Mouse (Mus musculus) hindbrain, embryonic 13.5 days (tissue): ENCODE results near the gene Eid1. TPM values are rescaled to one million over a fixed set of nuclear protein-coding genes. Genes with fewer than 3 reads are reported as not detected.

ENCODE experiments used
- ATAC-seq: fragments of 200-750 bp; cut with Nextera tagmentation; 2 replicates; pipeline ENCODE4 v1.8.0; 2017; ENCODE audit warnings: moderate TSS enrichment; ENCODE audit not compliant: low FRiP score
- H3K27ac ChIP-seq: fragments of 300-500 bp; sonication (generic); 2 replicates; pipeline ENCODE4 v1.5.1; 2015; ENCODE audit warnings: inconsistent platforms, mild to moderate bottlenecking, moderate library complexity
- H3K27me3 ChIP-seq: fragments of 300-500 bp; sonication (generic); 2 replicates; pipeline ENCODE4 v1.6.1; 2015; ENCODE audit warnings: mild to moderate bottlenecking, inconsistent platforms
- H3K36me3 ChIP-seq: fragments of 300-500 bp; sonication (generic); 2 replicates; pipeline ENCODE4 v1.6.1; 2015; ENCODE audit warnings: mild to moderate bottlenecking, inconsistent platforms
- H3K4me1 ChIP-seq: fragments of 300-500 bp; sonication (generic); replicated peaks from 2 replicates; pipeline ENCODE4 v1.6.1; 2015; ENCODE audit warnings: inconsistent platforms
- H3K4me2 ChIP-seq: fragments of 300-500 bp; sonication (generic); 2 replicates; pipeline ENCODE4 v1.6.1; 2015; ENCODE audit warnings: inconsistent platforms, mild to moderate bottlenecking, moderate library complexity
- H3K4me3 ChIP-seq: fragments of 300-500 bp; sonication (generic); 2 replicates; pipeline ENCODE4 v1.5.1; 2015; ENCODE audit warnings: mild to moderate bottlenecking, inconsistent platforms
- H3K9ac ChIP-seq: fragments of 300-500 bp; sonication (generic); 2 replicates; pipeline ENCODE4 v1.6.1; 2015; ENCODE audit warnings: mild to moderate bottlenecking, inconsistent platforms
- H3K9me3 ChIP-seq: fragments of 300-500 bp; sonication (generic); 2 replicates; pipeline ENCODE4 v1.6.1; 2016; ENCODE audit warnings: inconsistent platforms
- WGBS: fragments of 180-500 bp; shearing (Covaris S2); methylation state at CpG from one replicate; pipeline ENCODE4 v1.1.7; 2015; 5-methylcytosine and 5-hydroxymethylcytosine counted together
- polyA plus RNA-seq: library from polyadenylated mRNA; unstranded; fragments of >200 nt; fragmentation: Nextera tagmentation; extraction: Ambion mirVana; gene quantifications from 2 replicates; pipeline ENCODE4 v1.2.1, GENCODE M21; 2015

Eid1 gene
- polyA plus RNA-seq, 1 experiment from 2014 or later, result 400 TPM

- no peaks in the 10 kb centered on the region for H3K9me3 ChIP-seq
- H3K9ac ChIP-seq, result no peak overlapping the region
- no peak for ATAC-seq
- no peak overlapping the region for H3K27ac ChIP-seq
- 85% methylated on average over 9 of the region's 9 CpGs for WGBS
- H3K36me3 ChIP-seq, result no peaks in the 10 kb centered on the region
- no peak overlapping the region for H3K4me3 ChIP-seq
- H3K4me2 ChIP-seq, result no peak overlapping the region
- H3K4me1 ChIP-seq, result peaks cover 10% of the 10 kb centered on the region
- no peaks in the 10 kb centered on the region for H3K27me3 ChIP-seq
Observed at GRCm38 (mm10) chr2:125681811-125682210, 8.9 kb downstream of the Eid1 start.

GRCm38 (mm10) chr2:125683895-125684294 is 11.0 kb downstream of the Eid1 start:
- no peak overlapping the region for H3K9ac ChIP-seq
- H3K9me3 ChIP-seq, result no peaks in the 10 kb centered on the region
- no peak for ATAC-seq
- H3K36me3 ChIP-seq, result no peaks in the 10 kb centered on the region
- H3K4me1 ChIP-seq, result peaks cover 10% of the 10 kb centered on the region
- 0 out of 2 replicates have a peak, but pooled peaks cover 5% of the 10 kb centered on the region for H3K27me3 ChIP-seq
- no peak overlapping the region for H3K27ac ChIP-seq
- 92% methylated on average over 7 of the region's 7 CpGs for WGBS
- H3K4me3 ChIP-seq, result no peak overlapping the region
- H3K4me2 ChIP-seq, result no peak overlapping the region

DNA sequence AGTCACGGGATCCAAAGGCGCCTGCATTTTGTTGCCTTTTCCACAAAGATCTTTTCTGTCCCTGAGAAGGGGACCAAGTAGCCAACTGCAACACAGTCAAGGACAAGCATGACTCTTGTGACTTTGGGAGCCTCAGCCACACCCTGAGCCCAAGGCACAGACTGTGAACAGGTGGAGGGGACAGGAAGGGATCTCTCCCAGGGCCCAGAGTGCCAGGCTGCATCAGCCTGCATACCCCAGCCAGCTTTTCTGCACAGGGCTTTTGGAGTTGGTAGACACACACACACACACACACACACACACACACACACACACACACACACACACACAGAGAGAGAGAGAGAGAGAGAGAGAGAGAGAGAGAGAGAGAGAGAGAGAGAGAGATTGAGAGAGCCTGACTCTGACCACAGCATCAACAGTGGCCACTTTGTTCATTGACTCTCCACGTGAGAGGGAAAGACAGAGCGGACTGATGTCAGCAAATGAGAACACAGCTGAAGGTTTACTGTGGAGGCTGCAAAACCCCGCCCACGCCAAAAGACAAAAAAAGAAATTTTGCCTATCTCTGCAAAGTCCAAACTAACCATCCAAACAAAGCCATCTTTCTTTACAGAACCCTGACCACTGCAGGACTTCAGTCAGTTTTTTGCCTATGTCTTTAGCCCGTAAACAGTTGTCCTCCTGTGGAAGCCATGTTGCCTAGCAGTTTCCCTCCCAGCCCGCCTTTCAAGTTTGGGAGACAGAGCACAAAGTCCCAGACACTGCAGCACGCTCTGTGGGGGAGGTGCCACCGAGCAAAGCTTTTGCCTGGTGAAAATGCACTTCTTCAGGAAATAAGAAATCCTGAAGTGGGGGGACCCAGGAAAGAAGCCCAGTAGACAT is 11.9 kb downstream of the Eid1 start:
- ATAC-seq, result no peak
- Histone ChIP-seq H3K9me3 (no peaks in the 10 kb centered on the region), H3K4me3 (no peak overlapping the region), H3K4me1 (peaks cover 10% of the 10 kb centered on the region), H3K9ac (no peak overlapping the region), H3K27me3 (0 out of 2 replicates have a peak, but pooled peaks cover 5% of the 10 kb centered on the region), H3K4me2 (no peak overlapping the region), H3K36me3 (no peaks in the 10 kb centered on the region), H3K27ac (0 out of 2 replicates have a peak overlapping the region, but pooled peaks have one; percentile 55)
- WGBS, result 60% methylated on average over 10 of the region's 10 CpGs

GRCm38 (mm10) chr2:125685441-125686150 is 12.7 kb downstream of the Eid1 start:
- Histone ChIP-seq H3K4me1 (peaks cover 10% of the 10 kb centered on the region), H3K4me2 (no peak overlapping the region), H3K4me3 (no peak overlapping the region), H3K9me3 (no peaks in the 10 kb centered on the region), H3K27ac (no peak overlapping the region), H3K9ac (no peak overlapping the region), H3K27me3 (0 out of 2 replicates have a peak, but pooled peaks cover 5% of the 10 kb centered on the region), H3K36me3 (no peaks in the 10 kb centered on the region)
- no peak for ATAC-seq
- WGBS, result 53% methylated on average over 9 of the region's 9 CpGs

DNA sequence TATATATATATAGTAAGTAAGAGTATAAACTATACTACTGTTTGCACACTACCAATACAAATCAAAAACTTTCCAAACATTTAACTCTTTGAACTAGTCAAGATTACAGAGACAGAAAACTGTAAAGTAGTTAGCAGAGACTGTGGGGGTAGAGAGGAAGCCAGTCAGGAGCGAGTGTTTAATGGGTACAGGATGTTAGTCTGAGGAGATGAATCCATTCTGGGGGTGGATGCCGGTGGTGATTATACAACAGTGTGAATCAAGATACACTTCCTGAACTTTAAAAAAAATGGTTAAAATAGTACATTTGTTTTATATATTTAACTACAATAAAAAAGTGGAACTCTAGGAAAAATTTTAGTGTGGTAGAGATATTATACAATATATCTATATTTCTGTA is 19.1 kb downstream of the Eid1 start:
- Histone ChIP-seq H3K27ac (no peak overlapping the region), H3K4me1 (no peaks in the 10 kb centered on the region; the same call in 1 of the 2 replicates), H3K36me3 (no peaks in the 10 kb centered on the region), H3K9me3 (no peaks in the 10 kb centered on the region), H3K9ac (no peak overlapping the region), H3K27me3 (0 out of 2 replicates have a peak, but pooled peaks cover 5% of the 10 kb centered on the region), H3K4me2 (no peak overlapping the region), H3K4me3 (no peak overlapping the region)
- WGBS, result 88% methylated on average over 2 of the region's 2 CpGs
- no peak for ATAC-seq

GRCm38 (mm10) chr2:125694798-125695197 is 21.9 kb downstream of the Eid1 start:
- Histone ChIP-seq H3K9ac (no peak overlapping the region), H3K4me1 (no peaks in the 10 kb centered on the region; the same call in 1 of the 2 replicates), H3K4me2 (no peak overlapping the region), H3K9me3 (no peaks in the 10 kb centered on the region), H3K27ac (no peak overlapping the region), H3K36me3 (no peaks in the 10 kb centered on the region), H3K4me3 (no peak overlapping the region), H3K27me3 (no peaks in the 10 kb centered on the region)
- ATAC-seq, result no peak
- 88% methylated on average over 2 of the region's 2 CpGs for WGBS

GRCm38 (mm10) chr2:125696219-125696618 is 23.3 kb downstream of the Eid1 start:
- no peaks in the 10 kb centered on the region for H3K9me3 ChIP-seq
- H3K27ac ChIP-seq, result no peak overlapping the region; the same call in 1 of the 2 replicates
- WGBS, result 35% methylated on average over 2 of the region's 2 CpGs
- no peak for ATAC-seq
- no peak overlapping the region for H3K9ac ChIP-seq
- no peaks in the 10 kb centered on the region for H3K27me3 ChIP-seq
- no peaks in the 10 kb centered on the region for H3K36me3 ChIP-seq
- H3K4me1 ChIP-seq, result no peaks in the 10 kb centered on the region; the same call in 1 of the 2 replicates
- H3K4me2 ChIP-seq, result no peak overlapping the region
- no peak overlapping the region for H3K4me3 ChIP-seq

GRCm38 (mm10) chr2:125701606-125702005 is 28.7 kb downstream of the Eid1 start:
- 92% methylated on average over 2 of the region's 2 CpGs for WGBS
- Histone ChIP-seq H3K9ac (no peak overlapping the region), H3K4me1 (peaks cover 16% of the 10 kb centered on the region), H3K4me2 (no peak overlapping the region), H3K9me3 (no peaks in the 10 kb centered on the region), H3K27ac (no peak overlapping the region), H3K27me3 (no peaks in the 10 kb centered on the region), H3K4me3 (no peak overlapping the region), H3K36me3 (no peaks in the 10 kb centered on the region)
- no peak for ATAC-seq

- H3K9ac ChIP-seq, result no peak overlapping the region
- no peak overlapping the region for H3K4me3 ChIP-seq
- H3K36me3 ChIP-seq, result no peaks in the 10 kb centered on the region
- ATAC-seq, result no peak
- H3K9me3 ChIP-seq, result no peaks in the 10 kb centered on the region
- no peak overlapping the region for H3K4me2 ChIP-seq
- WGBS, result 83% methylated on average over 2 of the region's 2 CpGs
- H3K4me1 ChIP-seq, result peaks cover 17% of the 10 kb centered on the region
- H3K27ac ChIP-seq, result no peak overlapping the region
- no peaks in the 10 kb centered on the region for H3K27me3 ChIP-seq
Observed at GRCm38 (mm10) chr2:125702851-125703250, 30.0 kb downstream of the Eid1 start.

- ATAC-seq, result peak; percentile 83
- no peaks in the 10 kb centered on the region for H3K27me3 ChIP-seq
- H3K4me3 ChIP-seq, result no peak overlapping the region
- no peak overlapping the region for H3K9ac ChIP-seq
- peak overlapping the region; percentile 30 for H3K27ac ChIP-seq
- no peaks in the 10 kb centered on the region for H3K9me3 ChIP-seq
- WGBS, result 28% methylated on average over 12 of the region's 12 CpGs
- peaks cover 17% of the 10 kb centered on the region for H3K4me1 ChIP-seq
- no peak overlapping the region for H3K4me2 ChIP-seq
- H3K36me3 ChIP-seq, result no peaks in the 10 kb centered on the region
Observed at GRCm38 (mm10) chr2:125704907-125705631, 32.2 kb downstream of the Eid1 start.

- H3K36me3 ChIP-seq, result no peaks in the 10 kb centered on the region
- WGBS, result 61% methylated on average over 5 of the region's 5 CpGs
- no peak overlapping the region for H3K9ac ChIP-seq
- peaks cover 17% of the 10 kb centered on the region for H3K4me1 ChIP-seq
- no peak overlapping the region for H3K4me3 ChIP-seq
- no peak for ATAC-seq
- H3K9me3 ChIP-seq, result no peaks in the 10 kb centered on the region
- no peaks in the 10 kb centered on the region for H3K27me3 ChIP-seq
- no peak overlapping the region for H3K27ac ChIP-seq
- H3K4me2 ChIP-seq, result no peak overlapping the region
Observed at GRCm38 (mm10) chr2:125706510-125706921, 33.6 kb downstream of the Eid1 start.

- ATAC-seq, result no peak
- no peaks in the 10 kb centered on the region for H3K9me3 ChIP-seq
- 0 out of 2 replicates have a peak, but pooled peaks cover 5% of the 10 kb centered on the region for H3K4me1 ChIP-seq
- H3K4me2 ChIP-seq, result no peak overlapping the region
- no peak overlapping the region for H3K4me3 ChIP-seq
- peaks cover 9% of the 10 kb centered on the region for H3K27me3 ChIP-seq
- no peak overlapping the region for H3K9ac ChIP-seq
- H3K27ac ChIP-seq, result no peak overlapping the region
- H3K36me3 ChIP-seq, result no peaks in the 10 kb centered on the region
- 88% methylated on average over 8 of the region's 8 CpGs for WGBS
Observed at GRCm38 (mm10) chr2:125716599-125716998, 43.7 kb downstream of the Eid1 start.
